Mouse (Mus musculus): ENCODE measurements at regions not wholly inside any gene's neighbourhood (a gene's known extent, or its start where the extent isn't known, plus 50 kb on each side); places are given as distances from the start of the nearest gene placed in this dataset.

DNA sequence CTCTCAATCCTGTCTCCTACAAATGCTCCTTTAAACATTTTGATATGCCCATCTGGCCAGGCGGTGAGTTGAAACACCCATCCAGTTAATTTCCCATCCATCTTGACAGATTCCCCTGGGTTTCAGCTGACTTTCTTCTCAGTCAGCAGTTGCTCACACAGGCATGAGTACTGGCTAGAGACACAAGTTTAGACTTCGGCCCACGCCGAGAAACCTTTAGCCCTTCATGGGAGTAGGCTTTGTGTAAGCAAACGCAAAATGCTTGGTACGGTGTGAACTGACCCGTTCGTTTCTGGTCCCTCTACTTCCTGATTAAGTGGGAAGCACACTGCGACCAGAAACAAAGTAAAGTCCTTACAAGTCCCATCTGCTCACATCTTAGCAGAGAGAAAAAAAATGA is 401.6 kb downstream of the Rapgef2 start:
- TF ChIP-seq EP300 (optimal IDR thresholded peaks at IDR 0.05) (no peak), CTCF (IDR thresholded peaks at IDR 0.05; ENCODE audit: low read depth) (no peak)

Measured in stomach, postnatal 0 days (tissue).